ENCODE assay signal across 16 mouse cellular contexts in genomic region chr17:86256730-86257131, GRCm38 (mm10).
A peak's percentile ranks its signal among the peaks of the same experiment; 100 is the strongest.
DNase-seq lines count a peak whose midpoint lies in the region; ATAC-seq lines count a peak whose summit lies in the region.
"Had no signal": no experiment of that assay in that cellular context is flagged by ENCODE, and none has a peak within 500 bp of the region (broad histone marks: within the 10 kb centered on the region; RNA-seq: fewer than 3 reads in every experiment).

No protein-coding gene starts in this region.

- H3K27ac ChIP-seq in kidney, embryonic 14.5 days (ENCODE audit: low read depth, low read length) = no peak overlapping the region
- peak overlapping the region; percentile 37 for H3K27ac ChIP-seq in heart, embryonic 16.5 days (ENCODE audit: low read length)
- H3K27ac ChIP-seq: forebrain, embryonic 12.5 days; left cerebral cortex, adult 2 months; limb, embryonic 13.5 days; midbrain, embryonic 12.5 days; neural tube, embryonic 15.5 days had no signal

- H3K9ac ChIP-seq in kidney, embryonic 14.5 days (ENCODE audit: low read depth, low read length) = no peak overlapping the region
- H3K9ac ChIP-seq in heart, embryonic 16.5 days (ENCODE audit: low read length) = no peak overlapping the region
- H3K9ac ChIP-seq: forebrain, embryonic 12.5 days; limb, embryonic 13.5 days; midbrain, embryonic 12.5 days; neural tube, embryonic 15.5 days had no signal

- 65% methylated on average over 10 of the region's 10 CpGs for WGBS in kidney, embryonic 14.5 days
- 56% methylated on average over 10 of the region's 10 CpGs for WGBS in heart, embryonic 16.5 days

- no peaks in the 10 kb centered on the region for H3K27me3 ChIP-seq in kidney, embryonic 14.5 days (ENCODE audit: control insufficient read depth, insufficient read depth, low read length)
- H3K27me3 ChIP-seq in heart, embryonic 16.5 days (ENCODE audit: control insufficient read depth, insufficient read depth, low read length) = no peaks in the 10 kb centered on the region
- H3K27me3 ChIP-seq: forebrain, embryonic 12.5 days; limb, embryonic 13.5 days; midbrain, embryonic 12.5 days; neural tube, embryonic 15.5 days had no signal

- peak; percentile 96 for DNase-seq in heart, adult 11 months
- DNase-seq in heart, adult 8-10 months (ENCODE audit: low spot score) = no peak
- peak; percentile 25 to 55 for DNase-seq in kidney, postnatal 25 days
- DNase-seq in lung, postnatal 10 days = peak; percentile 72
- no peak for DNase-seq in spleen, postnatal 10 days (ENCODE audit: low spot score in 2 of 2)
- no peak for DNase-seq in layer of hippocampus, adult 9-10 months (ENCODE audit: low spot score)
- DNase-seq: cerebellum, adult 9-11 months; embryo, embryonic 11 days; thymus, postnatal 36 days had no signal

- 0 out of 2 replicates have a peak, but pooled peaks cover 6% of the 10 kb centered on the region for H3K4me1 ChIP-seq in kidney, embryonic 14.5 days (ENCODE audit: control insufficient read depth, insufficient read depth, low read length)
- peaks cover 22% of the 10 kb centered on the region for H3K4me1 ChIP-seq in heart, embryonic 16.5 days (ENCODE audit: control insufficient read depth, insufficient read depth, low read length)

- 0 out of 2 replicates have a peak, but pooled peaks cover 2% of the 10 kb centered on the region for H3K9me3 ChIP-seq in kidney, embryonic 14.5 days (ENCODE audit: control insufficient read depth, low read length)
- 0 out of 2 replicates have a peak, but pooled peaks cover 3% of the 10 kb centered on the region for H3K9me3 ChIP-seq in heart, embryonic 16.5 days (replicated peaks; ENCODE audit: control insufficient read depth, low read length)
- H3K9me3 ChIP-seq: forebrain, embryonic 12.5 days; midbrain, embryonic 12.5 days; neural tube, embryonic 15.5 days had no signal

- no peak overlapping the region for H3K4me2 ChIP-seq in kidney, embryonic 14.5 days (replicated peaks; ENCODE audit: low read depth, low read length)
- no peak overlapping the region for H3K4me2 ChIP-seq in heart, embryonic 16.5 days (ENCODE audit: low read depth, low read length)
- H3K4me2 ChIP-seq: forebrain, embryonic 12.5 days; limb, embryonic 13.5 days; midbrain, embryonic 12.5 days; neural tube, embryonic 15.5 days had no signal

- H3K36me3 ChIP-seq in kidney, embryonic 14.5 days (ENCODE audit: control insufficient read depth, insufficient read depth, low read length) = no peaks in the 10 kb centered on the region
- no peaks in the 10 kb centered on the region for H3K36me3 ChIP-seq in heart, embryonic 16.5 days (ENCODE audit: control insufficient read depth, insufficient read depth)
- H3K36me3 ChIP-seq: forebrain, embryonic 12.5 days; limb, embryonic 13.5 days; midbrain, embryonic 12.5 days; neural tube, embryonic 15.5 days had no signal

- no peak overlapping the region for H3K4me3 ChIP-seq in kidney, embryonic 14.5 days (ENCODE audit: low read length)
- H3K4me3 ChIP-seq in heart, embryonic 16.5 days (ENCODE audit: low read length) = no peak overlapping the region
- H3K4me3 ChIP-seq: forebrain, embryonic 12.5 days; left cerebral cortex, adult 2 months; limb, embryonic 13.5 days; midbrain, embryonic 12.5 days; neural tube, embryonic 15.5 days had no signal

- ATAC-seq in kidney, embryonic 14.5 days (ENCODE audit: low FRiP score, low TSS enrichment) = no peak
- 0 out of 2 replicates have a peak, but pooled peaks have one; percentile 20 for ATAC-seq in heart, embryonic 16.5 days (replicated peaks; ENCODE audit: extremely low read depth, insufficient read depth, low FRiP score)

Comparison
In these comparisons a context has a peak if more than half of its experiments do, and no peak if none do; other contexts are left out.
1. DNase-seq: peak in heart, adult 11 months (single experiment), kidney, postnatal 25 days (2 of 2) and lung, postnatal 10 days (single experiment); none in heart, adult 8-10 months (single experiment), spleen, postnatal 10 days (0 of 2) and layer of hippocampus, adult 9-10 months (single experiment).